Mouse (Mus musculus) R1 (cell line): Measurements from ENCODE around the gene Kif27.
"Not testable (repeated sequence)": the region's sequence is repeated elsewhere in the genome, so short reads cannot be mapped to it uniquely, and the experiment has no call there.

Experiments used
- DNase-seq: peaks from one replicate; pipeline ENCODE4 v3.0.0-alpha.2; 2018; ENCODE audit warnings: low read depth, low spot score

Gene Kif27

GRCm38 (mm10) chr13:58358629-58359303 lies at the start of gene Kif27:
Gene Kif27 (minus strand): TSS chr13:58359122.
- peak; percentile 95 for DNase-seq

GRCm38 (mm10) chr13:58403243-58403642 lies 44.3 kb upstream of the Kif27 start, which contains the start of gene Hnrnpk:
Gene Hnrnpk (minus strand): TSS chr13:58403343.
- DNase-seq = not testable (repeated sequence)

- no peak for DNase-seq
Observed at GRCm38 (mm10) chr13:58402744-58403110, 43.8 kb upstream of the Kif27 start.

GRCm38 (mm10) chr13:58402003-58402743 lies 43.3 kb upstream of the Kif27 start, which contains the start of gene Rmi1:
Gene Rmi1 (plus strand): TSS chr13:58402248.
- DNase-seq = peak; percentile 97

- peak; percentile 80 for DNase-seq
Observed at GRCm38 (mm10) chr13:58401135-58402002, 42.4 kb upstream of the Kif27 start.

GRCm38 (mm10) chr13:58400576-58400975 lies 41.7 kb upstream of the Kif27 start:
- DNase-seq = peak; percentile 30

- no peak for DNase-seq
Observed at GRCm38 (mm10) chr13:58397651-58398050, 38.7 kb upstream of the Kif27 start.

- not testable (repeated sequence) for DNase-seq
Observed at GRCm38 (mm10) chr13:58394392-58394791, 35.5 kb upstream of the Kif27 start.

- no peak for DNase-seq
Observed at GRCm38 (mm10) chr13:58389324-58389951, 30.5 kb upstream of the Kif27 start.

GRCm38 (mm10) chr13:58388379-58388778 lies 29.5 kb upstream of the Kif27 start:
- DNase-seq = no peak

- peak; percentile 82 for DNase-seq
Observed at GRCm38 (mm10) chr13:58387948-58388347, 29.0 kb upstream of the Kif27 start.

- no peak for DNase-seq
Observed at GRCm38 (mm10) chr13:58385547-58385920, 26.6 kb upstream of the Kif27 start.

GRCm38 (mm10) chr13:58384779-58385546 lies 26.0 kb upstream of the Kif27 start, which contains the start of gene 2210016F16Rik:
Gene 2210016F16Rik (minus strand): TSS chr13:58385225.
- peak; percentile 81 for DNase-seq

GRCm38 (mm10) chr13:58384371-58384770 lies 25.4 kb upstream of the Kif27 start:
- DNase-seq = no peak

GRCm38 (mm10) chr13:58373153-58373470 lies 14.2 kb upstream of the Kif27 start:
- no peak for DNase-seq

GRCm38 (mm10) chr13:58372278-58373152 lies 13.6 kb upstream of the Kif27 start:
- DNase-seq = no peak

GRCm38 (mm10) chr13:58368835-58369234 lies 9.9 kb upstream of the Kif27 start:
- DNase-seq = no peak

GRCm38 (mm10) chr13:58367641-58368040 lies 8.7 kb upstream of the Kif27 start:
- peak; percentile 76 for DNase-seq

- DNase-seq = no peak
Observed at GRCm38 (mm10) chr13:58366373-58366772, 7.5 kb upstream of the Kif27 start.

GRCm38 (mm10) chr13:58365179-58365578 lies 6.3 kb upstream of the Kif27 start:
- not testable (repeated sequence) for DNase-seq
